Mouse (Mus musculus) adrenal gland, postnatal 25 days (tissue): ENCODE data around the gene Serpinc1. TPM values are rescaled to one million over a fixed set of nuclear protein-coding genes. Genes with fewer than 3 reads are reported as not detected.
"Not testable (repeated sequence)": the region's sequence is repeated elsewhere in the genome, so short reads cannot be mapped to it uniquely, and the experiment has no call there.

Experiments
- DNase-seq: peaks from one replicate; pipeline ENCODE4 v3.0.0; 2021; ENCODE audit warnings: mixed read lengths
- long read RNA-seq: library from polyadenylated mRNA; stranded (forward); transcript quantifications from one replicate; pipeline ENCODE4 v2.0.0, GENCODE M21; 2021
- total RNA-seq: library from RNA; stranded (reverse); gene quantifications from 2 replicates; pipeline ENCODE4 v1.2.3, GENCODE M21; 2021

The Serpinc1 gene
- 1.2 and 32.6 TPM in 2 replicates for total RNA-seq
- long read RNA-seq, full-length matches to known transcripts, result 14 of 2,150 reads
- long read RNA-seq, partial matches to known transcripts, result 1,804 of 2,150 reads
- long read RNA-seq, other reads (novel, unspliced or antisense), result 332 of 2,150 reads

DNA sequence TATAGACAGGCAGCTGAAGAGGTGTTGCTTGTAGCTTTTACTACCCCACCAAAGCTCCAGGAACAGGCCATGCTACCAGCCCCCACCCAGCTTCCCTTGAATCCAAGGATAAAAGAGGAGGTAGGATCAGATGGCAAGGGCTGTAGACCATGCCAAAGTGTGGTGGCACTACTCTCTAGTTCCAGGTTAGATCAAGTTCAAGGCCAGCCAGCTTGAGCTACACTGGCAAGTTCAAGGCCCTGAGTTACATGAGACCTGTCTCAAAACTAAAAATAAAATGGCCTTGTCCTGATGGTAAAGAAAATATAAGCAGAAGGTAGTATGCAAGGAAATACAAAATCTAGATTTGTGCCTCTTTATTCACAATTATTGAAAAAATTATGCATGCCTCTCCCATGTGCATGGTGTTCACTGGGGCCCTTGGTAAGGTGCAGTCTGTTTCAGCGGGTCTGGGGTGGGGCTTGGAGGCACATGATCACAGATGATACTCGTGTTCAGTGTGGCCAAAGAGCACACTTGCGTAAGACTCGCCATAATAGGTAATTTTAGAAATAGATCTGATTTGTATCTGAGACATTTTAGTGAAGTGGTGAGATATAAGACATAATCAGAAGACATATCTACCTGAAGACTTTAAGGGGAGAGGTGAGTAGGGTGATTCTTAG lies at the start of gene Serpinc1:
Gene Serpinc1, plus strand, starts transcription at position 515 of the 665 bp plus-strand sequence.
- no peak for DNase-seq

DNA sequence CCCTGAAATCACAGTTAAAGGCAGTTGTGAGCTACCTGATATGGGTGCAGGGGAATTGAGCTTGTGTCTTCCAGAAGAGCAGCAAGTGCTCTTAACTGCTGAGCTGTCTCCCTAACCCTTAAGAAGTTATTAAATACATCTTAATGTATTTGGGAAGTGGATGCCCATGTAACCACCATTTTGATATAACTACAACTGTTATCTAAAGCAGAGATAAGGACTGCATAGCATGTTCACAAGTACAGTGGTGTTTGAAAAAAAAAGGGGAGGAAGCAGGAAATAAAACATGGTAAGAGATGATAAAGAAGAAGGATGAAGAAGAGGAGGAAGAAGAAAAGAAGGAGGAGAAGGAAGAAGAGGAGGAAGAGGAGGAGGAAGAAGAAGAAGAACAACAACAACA lies 47.1 kb upstream of the Serpinc1 start:
- DNase-seq, result no peak

GRCm38 (mm10) chr1:160933896-160934482 lies 44.4 kb upstream of the Serpinc1 start:
- DNase-seq, result no peak

- no peak for DNase-seq
Measured at GRCm38 (mm10) chr1:160935551-160935950, 42.8 kb upstream of the Serpinc1 start.

- DNase-seq, result no peak
Measured at GRCm38 (mm10) chr1:160963199-160963598, 15.2 kb upstream of the Serpinc1 start.

DNA sequence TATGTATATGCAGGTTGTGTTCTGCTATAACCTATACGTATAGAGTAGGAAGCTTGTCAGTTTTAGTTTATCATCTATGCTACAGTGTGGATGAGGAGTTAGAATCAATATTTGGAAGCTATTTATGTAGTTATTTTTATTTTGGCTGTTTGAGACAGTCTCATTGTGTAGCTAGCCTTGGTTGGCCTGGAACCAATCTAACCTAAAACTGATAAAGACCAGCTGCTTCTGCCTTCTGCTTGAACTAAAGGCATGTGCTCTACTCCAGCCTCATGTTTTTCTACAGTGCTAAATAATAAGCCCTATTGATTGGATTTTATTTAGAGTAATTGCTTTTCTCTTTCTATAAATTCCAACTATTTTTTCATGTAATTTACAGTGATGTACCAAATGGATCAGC lies 11.1 kb upstream of the Serpinc1 start:
- no peak for DNase-seq

DNA sequence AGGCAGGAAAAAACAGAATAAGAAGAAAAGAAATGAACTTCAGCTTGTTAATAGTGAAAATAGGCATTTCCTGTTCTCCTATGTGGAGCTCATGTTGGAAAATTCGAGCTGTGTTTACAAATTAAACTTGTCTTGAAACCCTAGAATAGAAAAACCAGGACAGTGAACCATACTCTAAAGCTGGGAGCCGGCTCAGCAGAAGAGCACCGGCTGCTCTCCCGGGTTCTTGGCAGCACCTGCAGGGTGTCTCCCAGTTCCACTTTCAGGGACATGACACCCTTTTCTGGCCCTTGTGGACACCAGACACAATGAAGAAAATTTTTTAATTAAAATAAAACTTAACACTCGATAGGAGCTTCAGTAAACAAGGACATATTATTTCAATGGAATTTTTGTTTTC lies 9.7 kb upstream of the Serpinc1 start:
- no peak for DNase-seq

GRCm38 (mm10) chr1:160980021-160980420 lies 1.6 kb downstream of the Serpinc1 start:
- DNase-seq, result no peak

DNA sequence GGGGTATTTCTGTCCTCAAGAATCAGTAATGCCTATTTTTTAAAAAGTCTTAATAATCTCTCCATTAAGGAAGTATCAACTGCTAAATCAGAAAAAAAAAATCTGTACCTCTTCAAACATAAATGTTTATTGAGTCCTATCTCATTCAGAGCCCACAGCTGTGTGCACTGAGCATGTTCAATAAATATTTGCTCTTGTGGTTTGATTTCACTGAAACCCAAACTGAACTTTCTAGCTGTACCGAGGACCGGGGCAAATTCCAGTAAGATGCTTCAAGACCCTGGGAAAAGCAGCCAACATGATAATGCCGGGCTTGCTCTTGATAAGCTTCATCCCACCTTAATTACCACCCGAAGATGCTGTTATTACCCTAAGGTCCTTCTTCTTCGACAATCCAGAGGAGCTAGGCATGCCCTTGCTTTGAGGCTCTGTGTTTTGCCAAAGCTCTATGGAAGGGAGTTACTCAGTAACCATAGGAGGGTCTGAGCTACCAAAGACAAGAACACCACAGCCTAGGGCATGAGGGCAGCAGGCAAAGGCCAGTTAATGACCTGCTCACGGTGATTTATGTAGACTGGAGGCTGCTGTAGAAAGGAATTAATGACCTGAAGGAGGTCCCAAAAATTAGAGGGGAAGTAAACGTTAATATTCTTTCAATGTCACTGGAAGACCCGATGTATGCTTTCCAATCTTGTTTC lies 2.3 kb downstream of the Serpinc1 start:
- no peak for DNase-seq

- no peak for DNase-seq
Measured at GRCm38 (mm10) chr1:160981337-160981736, 3.0 kb downstream of the Serpinc1 start.

DNA sequence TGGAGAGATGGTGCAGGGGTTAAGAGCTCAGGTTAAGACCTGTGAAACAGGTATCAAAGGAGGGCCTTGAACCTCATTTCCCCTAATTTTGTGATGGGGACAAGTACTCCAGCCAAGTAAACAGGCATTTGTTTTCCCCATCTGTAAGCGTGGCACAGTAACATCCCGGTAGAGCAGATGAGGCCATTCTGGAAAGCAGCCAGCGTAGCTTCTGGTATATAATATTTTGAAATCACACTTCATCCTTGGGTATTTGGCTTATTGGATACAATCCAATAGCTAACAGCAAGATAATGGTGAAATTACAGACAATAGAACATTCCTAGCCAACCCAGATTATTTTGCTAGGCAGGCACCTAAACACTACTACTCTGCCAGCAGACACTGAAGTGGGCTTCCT lies 4.5 kb downstream of the Serpinc1 start:
- DNase-seq, result no peak

- not testable (repeated sequence) for DNase-seq
Measured at GRCm38 (mm10) chr1:160984731-160985130, 6.3 kb downstream of the Serpinc1 start.

DNA sequence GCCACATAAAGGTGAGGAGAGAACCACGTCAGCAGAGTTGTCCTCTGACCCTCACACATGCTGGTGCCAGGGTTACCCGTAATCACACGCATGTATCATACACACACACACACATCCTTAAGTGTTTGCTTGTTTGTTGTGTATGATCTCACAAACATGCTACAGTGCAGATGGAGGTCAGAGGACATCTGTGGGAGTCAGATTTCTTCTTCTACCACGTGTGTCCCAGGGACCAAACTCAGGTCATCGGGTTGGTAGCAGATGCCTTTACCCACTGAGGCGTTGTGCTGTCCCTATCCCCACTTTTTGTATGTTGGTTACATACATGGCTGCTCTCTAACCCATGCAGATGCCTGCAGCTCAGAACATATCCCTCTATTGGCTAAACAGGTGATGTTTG lies 7.1 kb downstream of the Serpinc1 start:
- no peak for DNase-seq

GRCm38 (mm10) chr1:160986881-160987635 lies 8.7 kb downstream of the Serpinc1 start:
- no peak for DNase-seq

- no peak for DNase-seq
Measured at GRCm38 (mm10) chr1:160989395-160989794, 11.0 kb downstream of the Serpinc1 start.

DNA sequence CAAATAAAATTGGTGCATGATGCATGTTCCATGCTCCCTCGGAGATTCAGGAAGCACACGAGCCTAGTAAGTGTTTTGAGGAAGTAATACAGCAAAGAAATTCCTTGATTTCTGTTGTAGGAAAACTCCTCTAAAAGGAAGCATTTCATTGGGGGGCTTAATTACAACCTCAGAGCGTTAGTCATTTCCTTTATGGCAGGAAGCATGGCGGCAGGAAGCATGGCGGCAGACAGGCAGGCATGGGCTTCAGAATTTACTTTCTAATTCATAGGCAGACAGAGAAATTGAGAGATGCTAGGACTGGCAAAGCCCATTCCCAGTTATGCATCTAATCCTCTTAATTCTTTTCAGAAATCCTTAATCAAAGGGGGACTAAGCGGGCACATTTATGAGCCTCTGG lies 15.5 kb downstream of the Serpinc1 start:
- DNase-seq, result no peak

DNA sequence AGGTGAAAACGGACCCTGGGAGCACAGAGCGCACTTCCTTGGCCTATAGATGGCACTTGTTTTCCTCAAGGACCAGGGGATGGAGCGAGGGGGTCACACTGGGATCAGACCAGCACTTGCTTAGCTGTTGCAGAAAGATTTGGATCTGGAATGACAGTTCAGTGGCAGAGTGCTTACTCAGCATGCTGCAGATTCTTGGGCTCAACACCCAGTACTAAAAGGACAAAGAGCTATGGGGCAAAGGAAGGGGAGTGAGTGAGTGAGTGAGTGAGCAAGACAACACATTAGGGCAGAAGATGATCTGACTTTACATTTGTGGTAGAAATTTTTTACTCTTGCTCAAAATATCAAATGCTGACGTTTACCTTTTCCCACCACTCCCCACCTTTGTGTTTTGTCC lies 26.6 kb downstream of the Serpinc1 start:
- no peak for DNase-seq

DNA sequence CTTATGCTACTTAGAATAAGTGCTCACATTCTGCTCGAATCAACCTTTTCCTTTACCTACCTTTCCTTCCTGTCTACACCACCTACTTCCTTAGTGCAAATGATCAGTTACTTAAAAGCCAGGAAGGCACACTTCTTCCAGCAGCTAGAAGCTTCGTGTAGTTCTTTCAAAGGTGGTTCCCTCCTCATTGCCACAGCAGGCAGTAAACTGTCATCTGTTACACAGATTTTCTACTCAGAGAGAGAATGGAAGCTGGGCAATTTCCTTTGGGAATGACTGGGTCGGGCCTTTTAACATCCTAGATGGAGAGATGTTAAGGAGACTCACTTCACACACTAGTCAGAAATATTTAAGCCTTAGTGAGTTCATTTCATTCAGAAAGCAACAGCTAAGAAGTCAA lies 27.1 kb downstream of the Serpinc1 start:
- DNase-seq, result no peak

DNA sequence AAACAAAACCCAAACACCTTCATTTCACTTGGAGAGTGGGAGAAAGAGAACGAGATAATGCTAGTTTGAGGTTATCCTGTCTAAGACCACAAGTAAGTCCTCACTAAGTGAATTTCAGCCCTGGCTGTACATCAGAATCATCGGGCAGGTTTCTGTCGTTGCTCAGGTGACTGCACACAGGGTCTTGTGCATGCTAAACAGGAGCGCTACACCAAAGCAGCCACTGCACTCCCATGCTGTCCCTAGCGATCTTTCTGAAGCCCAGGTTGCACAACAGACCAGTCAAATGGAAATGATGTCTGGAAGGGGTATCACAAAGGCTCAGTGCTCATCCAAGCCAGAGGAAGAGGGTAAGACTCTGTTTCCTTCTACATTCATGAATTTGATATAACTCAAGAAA lies 28.1 kb downstream of the Serpinc1 start:
- no peak for DNase-seq

DNA sequence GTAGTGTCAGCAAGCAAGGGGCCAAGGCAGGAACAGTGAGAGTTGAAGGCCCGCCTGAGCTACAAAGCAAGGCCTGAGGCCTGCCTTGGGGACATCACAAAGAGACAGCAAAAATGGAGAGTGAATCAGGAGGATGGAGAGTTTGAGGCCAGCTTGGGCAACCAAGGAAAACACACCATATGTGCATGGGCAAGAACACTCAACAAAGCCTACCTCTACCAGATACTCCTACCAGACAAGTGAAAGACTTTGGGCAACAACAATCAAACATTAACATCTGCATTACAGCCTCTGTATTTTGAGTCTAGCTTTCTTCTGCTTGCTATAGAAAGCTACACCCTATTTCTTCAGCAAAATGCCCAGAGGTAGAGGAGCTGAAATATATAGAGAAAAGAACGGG lies 29.7 kb downstream of the Serpinc1 start:
- DNase-seq, result no peak

GRCm38 (mm10) chr1:161010436-161010835 lies 32.1 kb downstream of the Serpinc1 start:
- DNase-seq, result no peak

DNA sequence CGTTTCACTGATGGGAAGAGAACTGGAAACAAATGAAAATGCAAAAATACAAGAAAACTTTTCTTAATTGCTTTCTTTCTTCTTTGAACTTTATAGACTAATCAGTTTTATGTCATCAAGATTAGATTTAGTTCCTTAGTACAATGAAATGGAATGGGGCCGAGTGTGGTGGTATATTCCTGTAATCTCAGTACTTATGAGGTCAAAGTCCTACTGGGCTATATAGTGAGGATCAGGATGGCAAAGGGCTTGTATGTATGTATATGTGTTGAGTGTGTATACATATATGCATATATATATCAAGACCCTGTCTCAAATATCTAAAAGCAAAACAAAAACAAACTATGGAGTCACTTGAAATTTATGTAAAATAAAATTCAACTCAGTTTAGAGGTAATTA lies 38.0 kb downstream of the Serpinc1 start:
- DNase-seq, result no peak

GRCm38 (mm10) chr1:161020051-161020450 lies 41.7 kb downstream of the Serpinc1 start:
- no peak for DNase-seq
